Mouse (Mus musculus) lung, embryonic 14.5 days (tissue): ENCODE measurements around the gene Ss18l2. TPM values are rescaled to one million over a fixed set of nuclear protein-coding genes. Genes with fewer than 3 reads are reported as not detected.

Source experiments
- ATAC-seq: fragments of 200-750 bp; cut with Nextera tagmentation; 2 replicates; pipeline ENCODE4 v1.8.0; 2017; ENCODE audit warnings: mild to moderate bottlenecking, moderate TSS enrichment, moderate library complexity; ENCODE audit not compliant: insufficient read depth
- DNase-seq: peaks from one replicate; pipeline ENCODE4 v3.0.0-alpha.2; 2015
- H3K27ac ChIP-seq: fragments of 300-500 bp; sonication (generic); 2 replicates; pipeline ENCODE4 v1.5.1; 2014; ENCODE audit warnings: low read depth, mild to moderate bottlenecking, moderate library complexity
- H3K27me3 ChIP-seq: fragments of 300-500 bp; sonication (generic); 2 replicates; pipeline ENCODE4 v1.6.1; 2014; ENCODE audit warnings: low read length, control low read depth; ENCODE audit not compliant: insufficient read depth
- H3K36me3 ChIP-seq: fragments of 300-500 bp; sonication (generic); 2 replicates; pipeline ENCODE4 v1.6.1; 2014; ENCODE audit warnings: control low read depth; ENCODE audit not compliant: insufficient read depth
- H3K4me1 ChIP-seq: fragments of 300-500 bp; sonication (generic); 2 replicates; pipeline ENCODE4 v1.6.1; 2014; ENCODE audit warnings: antibody characterized with exemption, control low read depth; ENCODE audit not compliant: insufficient read depth
- H3K4me2 ChIP-seq: fragments of 300-500 bp; sonication (generic); 2 replicates; pipeline ENCODE4 v1.6.1; 2014; ENCODE audit warnings: mild to moderate bottlenecking
- H3K4me3 ChIP-seq: fragments of 300-500 bp; sonication (generic); 2 replicates; pipeline ENCODE4 v1.5.1; 2014; ENCODE audit warnings: low read depth, low read length
- H3K9ac ChIP-seq: fragments of 300-500 bp; sonication (generic); 2 replicates; pipeline ENCODE4 v1.6.1; 2014
- H3K9me3 ChIP-seq: fragments of 300-500 bp; sonication (generic); 2 replicates; pipeline ENCODE4 v1.6.1; 2016; ENCODE audit warnings: low read depth, low read length, control low read depth
- CTCF ChIP-seq: IDR thresholded peaks from 2 replicates; pipeline ENCODE4 v1.5.1; 2016; ENCODE audit warnings: antibody characterized with exemption, low read depth
- WGBS: fragments of 180-500 bp; shearing (Covaris S2); extraction: QIAGEN DNeasy Blood & Tissue Kit; methylation state at CpG from one replicate; pipeline ENCODE4 v1.1.7; 2014; 5-methylcytosine and 5-hydroxymethylcytosine counted together
- polyA plus RNA-seq: library from polyadenylated mRNA; unstranded; fragments of >200 nt; fragmentation: Nextera tagmentation; extraction: Ambion mirVana; gene quantifications from 2 replicates; pipeline ENCODE4 v1.2.1, GENCODE M21; 2014

Ss18l2 gene
- polyA plus RNA-seq, 1 experiment from 2014 or later = 109 TPM

- Histone ChIP-seq H3K36me3 (peaks cover 91% of the 10 kb centered on the region), H3K27me3 (no peaks in the 10 kb centered on the region), H3K4me1 (no peaks in the 10 kb centered on the region), H3K27ac (no peak overlapping the region), H3K4me2 (no peak overlapping the region), H3K9ac (no peak overlapping the region), H3K4me3 (no peak overlapping the region), H3K9me3 (no peaks in the 10 kb centered on the region)
- WGBS = 95% methylated on average over 9 of the region's 9 CpGs
- no peak for TF ChIP-seq CTCF
- no peak for ATAC-seq
- DNase-seq = no peak
These were observed 42.6 kb downstream of the Ss18l2 start for GRCm38 (mm10) chr9:121752774-121753173.

GRCm38 (mm10) chr9:121754624-121755023 is 44.5 kb downstream of the Ss18l2 start:
- H3K4me1 ChIP-seq = 0 out of 2 replicates have a peak, but pooled peaks cover 5% of the 10 kb centered on the region
- WGBS = 86% methylated on average over 3 of the region's 3 CpGs
- ATAC-seq (no peak), DNase-seq (no peak)
- no peaks in the 10 kb centered on the region for H3K27me3 ChIP-seq
- no peaks in the 10 kb centered on the region for H3K9me3 ChIP-seq
- no peak overlapping the region for H3K4me3 ChIP-seq
- no peak overlapping the region for H3K4me2 ChIP-seq
- no peak overlapping the region for H3K9ac ChIP-seq
- TF ChIP-seq CTCF = no peak
- peaks cover 72% of the 10 kb centered on the region for H3K36me3 ChIP-seq
- no peak overlapping the region for H3K27ac ChIP-seq

GRCm38 (mm10) chr9:121756785-121757184 is 46.7 kb downstream of the Ss18l2 start:
- ATAC-seq (no peak), DNase-seq (no peak)
- H3K4me2 ChIP-seq = no peak overlapping the region
- no peaks in the 10 kb centered on the region for H3K9me3 ChIP-seq
- no peak overlapping the region for H3K27ac ChIP-seq
- TF ChIP-seq CTCF = no peak
- peaks cover 51% of the 10 kb centered on the region for H3K36me3 ChIP-seq
- H3K4me3 ChIP-seq = no peak overlapping the region
- H3K4me1 ChIP-seq = 0 out of 2 replicates have a peak, but pooled peaks cover 8% of the 10 kb centered on the region
- WGBS = 82% methylated on average over 3 of the region's 3 CpGs
- H3K9ac ChIP-seq = no peak overlapping the region
- no peaks in the 10 kb centered on the region for H3K27me3 ChIP-seq

GRCm38 (mm10) chr9:121757432-121757831 is 47.3 kb downstream of the Ss18l2 start:
- DNase-seq = peak; percentile 32
- no peak for TF ChIP-seq CTCF
- H3K9me3 ChIP-seq = no peaks in the 10 kb centered on the region
- 0 out of 2 replicates have a peak, but pooled peaks cover 8% of the 10 kb centered on the region for H3K4me1 ChIP-seq
- no peak overlapping the region for H3K4me3 ChIP-seq
- no peak for ATAC-seq
- 0 out of 2 replicates have a peak overlapping the region, but pooled peaks have one; percentile 42 for H3K27ac ChIP-seq
- WGBS = 48% methylated on average over 3 of the region's 3 CpGs
- no peaks in the 10 kb centered on the region for H3K27me3 ChIP-seq
- no peak overlapping the region for H3K4me2 ChIP-seq
- H3K36me3 ChIP-seq = peaks cover 46% of the 10 kb centered on the region
- H3K9ac ChIP-seq = no peak overlapping the region

GRCm38 (mm10) chr9:121757835-121758814 is 48.0 kb downstream of the Ss18l2 start:
- 0 out of 2 replicates have a peak, but pooled peaks cover 8% of the 10 kb centered on the region for H3K4me1 ChIP-seq
- no peak for ATAC-seq
- DNase-seq = peak; percentile 22
- peak overlapping the region; percentile 95 for H3K9ac ChIP-seq
- peak overlapping the region; percentile 94 for H3K4me2 ChIP-seq
- WGBS = 45% methylated on average over 10 of the region's 10 CpGs
- no peaks in the 10 kb centered on the region for H3K9me3 ChIP-seq
- no peaks in the 10 kb centered on the region for H3K27me3 ChIP-seq
- H3K27ac ChIP-seq = 0 out of 2 replicates have a peak overlapping the region, but pooled peaks have one; percentile 42
- H3K4me3 ChIP-seq = peak overlapping the region; percentile 83
- no peak for TF ChIP-seq CTCF
- peaks cover 47% of the 10 kb centered on the region for H3K36me3 ChIP-seq

GRCm38 (mm10) chr9:121759091-121760081 is 49.3 kb downstream of the Ss18l2 start, which contains the start of gene Zfp651:
TSS of gene Zfp651 (plus strand) at chr9:121759330.
- H3K4me3 ChIP-seq = peak within 1 kb of the TSS; percentile 83
- peaks cover 47% of the 10 kb centered on the region for H3K36me3 ChIP-seq
- ATAC-seq (peak; percentile 75), DNase-seq (peak; percentile 84)
- no peak for TF ChIP-seq CTCF
- 0 out of 2 replicates have a peak, but pooled peaks cover 8% of the 10 kb centered on the region for H3K4me1 ChIP-seq
- no peaks in the 10 kb centered on the region for H3K27me3 ChIP-seq
- under 1% methylated on average over 88 of the region's 97 CpGs for WGBS
- H3K4me2 ChIP-seq = peak within 1 kb of the TSS; percentile 94
- peak within 1 kb of the TSS; percentile 95 for H3K9ac ChIP-seq
- no peaks in the 10 kb centered on the region for H3K9me3 ChIP-seq
- peak within 1 kb of the TSS; percentile 96 for H3K27ac ChIP-seq
